Mouse (Mus musculus) granulocyte monocyte progenitor cell, adult 5-6 weeks (primary cell): ENCODE results near the gene Ndrg4. TPM values are rescaled to one million over a fixed set of nuclear protein-coding genes. Genes with fewer than 3 reads are reported as not detected.
A peak's percentile ranks its signal among the peaks of the same experiment; 100 is the strongest.
"Not testable (repeated sequence)": the region's sequence is repeated elsewhere in the genome, so short reads cannot be mapped to it uniquely, and the experiment has no call there.

Experiments used
- ATAC-seq: replicated peaks from 2 replicates; pipeline ENCODE4 v1.8.0; 2016; ENCODE audit warnings: mild to moderate bottlenecking, moderate TSS enrichment, inconsistent platforms; ENCODE audit not compliant: poor library complexity, severe bottlenecking
- total RNA-seq, 2 experiments: library from RNA; stranded (forward) in 1 of 2; stranded (reverse) in 1 of 2; fragments of 200-712, 200-1000 nt in 1 of 2; fragments of >200 nt in 1 of 2; fragmentation: Nextera tagmentation in 1 of 2; gene quantifications; 2 replicates each; pipeline ENCODE4 v1.2.3; 2014 to 2017

Ndrg4 gene
- not detected in 2 replicates for total RNA-seq (2014; fragmentation: Nextera tagmentation)
- total RNA-seq (2017), result not detected in 2 replicates

DNA sequence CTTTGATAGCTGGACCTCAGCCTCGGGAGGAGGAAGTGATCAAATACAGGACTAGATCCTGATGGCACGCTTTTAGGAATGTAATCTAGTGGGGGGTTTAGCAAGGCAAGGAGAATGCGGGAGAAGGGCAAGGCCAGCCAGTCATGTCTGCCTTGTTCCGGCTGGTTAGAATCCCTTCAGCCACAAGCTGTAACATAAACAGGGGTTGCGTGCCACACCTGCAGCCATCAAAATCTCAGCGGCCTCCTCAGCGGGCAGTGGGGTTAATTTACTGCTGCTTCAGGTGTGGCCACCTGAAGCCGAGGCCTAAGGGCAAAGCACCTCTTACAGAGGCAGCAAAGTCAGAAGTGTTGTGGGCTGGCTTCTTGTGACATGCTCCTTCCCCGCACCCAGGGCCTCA lies at the start of gene Ndrg4:
Gene Ndrg4, plus strand, starts transcription at position 350 of the 400 bp plus-strand sequence.
- ATAC-seq, result no peak

GRCm38 (mm10) chr8:95632840-95633239 lies 43.9 kb upstream of the Ndrg4 start:
- ATAC-seq, result no peak

DNA sequence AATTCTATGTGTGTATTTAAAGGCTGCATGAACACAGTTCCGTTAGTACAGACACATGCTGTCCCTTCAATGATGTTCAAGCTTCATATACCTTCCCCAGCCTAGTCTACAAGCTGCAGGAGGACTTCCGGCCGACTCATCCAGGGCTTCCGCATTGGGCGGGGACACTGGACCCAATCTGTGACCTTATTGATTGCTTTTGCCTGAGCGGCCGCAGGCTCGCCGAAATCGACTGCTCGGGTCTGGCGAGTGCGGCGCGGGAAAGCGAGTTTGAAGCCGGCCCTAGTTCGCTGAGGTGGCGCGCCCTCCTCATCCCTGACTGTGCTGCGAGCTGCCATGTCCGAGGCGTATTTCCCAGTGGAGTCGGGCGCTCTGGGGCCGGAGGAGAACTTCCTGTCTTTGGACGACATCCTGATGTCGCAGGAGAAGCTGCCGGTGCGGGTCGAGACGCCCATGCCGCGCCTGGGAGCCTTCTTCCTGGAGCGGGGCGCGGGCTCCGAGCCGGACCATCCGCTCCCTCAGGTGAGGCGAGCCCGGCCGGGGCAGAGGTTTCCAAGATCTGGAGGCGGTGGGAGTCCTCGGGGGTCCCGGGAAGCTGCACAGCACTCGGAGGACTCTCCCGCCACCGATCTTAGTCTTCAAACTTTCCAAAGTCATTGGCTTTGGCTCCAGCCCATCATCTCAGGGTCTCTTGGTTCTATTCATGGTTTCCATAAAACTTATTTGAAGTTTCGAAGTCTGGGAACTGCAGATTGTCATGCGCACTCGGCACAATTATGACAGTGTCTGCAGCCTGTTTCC lies 43.3 kb upstream of the Ndrg4 start, which contains the start of gene Gins3:
Gene Gins3, plus strand, starts transcription at position 192 of the 801 bp plus-strand sequence.
- ATAC-seq, result peak; percentile 99

GRCm38 (mm10) chr8:95634063-95634340 lies 42.8 kb upstream of the Ndrg4 start:
- no peak for ATAC-seq

DNA sequence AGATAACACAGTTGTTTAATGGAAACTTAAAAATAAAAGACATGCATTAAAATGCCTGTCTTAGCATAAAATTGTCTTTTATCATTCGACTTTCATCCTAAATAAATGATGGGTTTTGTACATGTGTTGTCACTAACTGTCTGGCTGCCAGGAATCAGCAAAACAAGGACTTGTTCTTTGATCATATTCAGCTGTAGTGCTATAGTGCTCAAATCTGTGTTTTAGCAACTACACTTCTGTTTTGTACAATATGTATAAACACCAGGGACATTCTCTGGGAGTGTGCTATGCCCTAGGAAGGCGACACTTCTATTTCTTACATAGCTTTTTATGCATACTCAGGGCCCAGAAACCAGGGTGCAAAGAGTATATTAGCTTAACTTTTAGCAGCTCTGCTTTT lies 31.8 kb upstream of the Ndrg4 start:
- no peak for ATAC-seq

- ATAC-seq, result no peak
These were observed 28.5 kb upstream of the Ndrg4 start for GRCm38 (mm10) chr8:95648251-95648650.

- ATAC-seq, result no peak
These were observed 23.4 kb upstream of the Ndrg4 start for GRCm38 (mm10) chr8:95653351-95653750.

DNA sequence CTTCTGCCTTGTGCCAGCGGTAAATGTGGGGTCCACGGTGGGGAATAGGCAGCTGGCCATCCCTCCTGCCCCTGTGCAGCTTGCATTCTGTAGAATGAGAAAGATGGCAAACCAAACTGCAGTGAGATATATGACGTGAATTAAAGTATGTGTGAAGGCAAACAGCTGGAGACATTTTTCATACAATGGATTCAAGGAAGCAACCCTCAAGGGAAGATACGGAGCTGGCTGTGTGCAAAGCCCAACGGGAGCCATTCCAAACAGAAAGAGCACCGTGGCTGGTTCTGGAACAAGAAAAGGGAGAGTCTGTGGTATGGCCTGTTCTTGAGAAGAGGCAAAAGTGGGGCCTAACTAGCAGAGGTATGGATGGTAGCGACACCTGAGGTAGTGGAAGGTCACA lies 20.9 kb upstream of the Ndrg4 start:
- ATAC-seq, result no peak

GRCm38 (mm10) chr8:95656316-95657002 lies 20.3 kb upstream of the Ndrg4 start:
- ATAC-seq, result no peak

DNA sequence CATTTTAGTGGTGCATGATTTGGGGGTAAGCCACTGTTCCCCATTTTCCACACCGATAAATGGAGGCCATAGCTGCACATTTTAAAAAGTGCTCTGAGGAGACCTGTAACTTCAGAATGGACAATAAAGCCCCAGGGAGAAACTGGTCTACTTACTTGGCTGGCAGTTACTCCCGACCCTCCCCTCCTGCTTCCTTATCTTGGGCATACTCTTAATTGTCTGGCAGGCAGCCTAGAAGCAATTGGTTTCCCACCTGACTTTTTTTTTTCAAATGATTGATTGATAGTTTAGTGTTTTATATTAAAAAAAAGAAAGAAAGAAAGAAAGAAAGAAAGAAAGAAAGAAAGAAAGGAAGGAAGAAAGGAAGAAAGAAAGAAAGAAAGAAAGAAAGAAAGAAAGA lies 19.3 kb upstream of the Ndrg4 start:
- ATAC-seq, result no peak

DNA sequence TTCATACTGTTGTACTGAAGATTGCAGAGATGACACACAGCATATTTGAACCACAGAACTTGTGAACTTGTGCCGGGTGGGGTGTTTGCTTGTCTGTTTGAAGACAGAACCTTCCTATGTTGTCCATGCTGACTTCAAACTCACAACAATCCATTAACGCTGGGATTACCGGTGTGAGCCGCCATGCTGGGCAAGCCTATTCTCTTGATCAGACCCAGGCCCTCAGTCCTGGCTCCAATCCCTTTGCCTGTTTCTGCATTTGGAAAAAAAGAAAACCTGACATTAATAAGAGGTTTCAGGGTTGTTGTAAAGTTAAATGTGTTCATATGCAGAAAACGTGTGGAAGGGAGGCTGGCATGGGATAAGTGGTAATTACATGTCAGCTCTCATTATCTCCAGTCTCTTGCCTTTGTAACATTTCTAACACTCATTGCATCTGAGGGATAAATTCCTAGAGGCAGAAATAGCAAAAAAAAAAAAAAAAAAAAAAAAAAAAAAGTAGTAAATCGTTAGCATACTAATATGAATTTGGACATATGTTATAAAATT lies 16.4 kb upstream of the Ndrg4 start:
- ATAC-seq, result no peak

DNA sequence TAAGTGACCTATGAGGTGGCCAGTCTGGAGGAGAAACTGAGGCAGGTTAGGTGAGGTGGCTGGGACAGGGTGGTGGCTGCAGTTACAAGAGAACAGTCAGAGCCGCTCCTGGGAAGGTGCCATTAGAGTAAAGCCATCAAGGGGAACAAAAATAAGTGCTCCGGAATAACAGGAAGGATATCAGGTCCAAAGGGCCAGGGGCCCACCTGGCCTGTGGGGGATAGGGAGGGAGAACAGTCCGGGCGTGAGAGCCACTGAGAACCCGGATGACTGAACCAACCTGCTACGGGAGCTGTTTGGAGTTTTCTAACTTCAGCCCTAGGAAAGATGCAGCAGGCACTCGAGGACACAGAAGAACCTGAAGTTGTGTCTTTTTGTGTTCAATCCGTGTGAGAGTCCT lies 15.7 kb upstream of the Ndrg4 start:
- no peak for ATAC-seq

DNA sequence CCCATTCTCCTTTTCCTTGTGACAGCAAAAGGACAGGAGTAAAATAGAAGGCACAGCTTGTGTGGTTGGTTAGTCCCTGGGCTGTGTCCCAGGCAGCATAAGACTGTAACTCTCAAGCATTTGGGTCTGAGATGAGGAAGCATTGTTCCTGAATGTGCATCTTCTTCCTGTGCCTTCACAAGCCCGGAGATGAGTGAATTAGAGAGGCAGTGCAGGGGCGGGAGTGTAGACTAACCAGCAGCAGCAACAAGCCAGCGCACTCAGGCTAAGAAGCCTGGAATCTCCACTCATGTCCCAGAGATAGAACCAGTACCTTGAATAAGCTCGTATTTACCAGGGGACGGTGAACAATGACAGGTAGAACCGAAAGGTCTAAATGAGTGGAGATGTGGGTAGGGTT lies 15.2 kb upstream of the Ndrg4 start:
- ATAC-seq, result no peak

DNA sequence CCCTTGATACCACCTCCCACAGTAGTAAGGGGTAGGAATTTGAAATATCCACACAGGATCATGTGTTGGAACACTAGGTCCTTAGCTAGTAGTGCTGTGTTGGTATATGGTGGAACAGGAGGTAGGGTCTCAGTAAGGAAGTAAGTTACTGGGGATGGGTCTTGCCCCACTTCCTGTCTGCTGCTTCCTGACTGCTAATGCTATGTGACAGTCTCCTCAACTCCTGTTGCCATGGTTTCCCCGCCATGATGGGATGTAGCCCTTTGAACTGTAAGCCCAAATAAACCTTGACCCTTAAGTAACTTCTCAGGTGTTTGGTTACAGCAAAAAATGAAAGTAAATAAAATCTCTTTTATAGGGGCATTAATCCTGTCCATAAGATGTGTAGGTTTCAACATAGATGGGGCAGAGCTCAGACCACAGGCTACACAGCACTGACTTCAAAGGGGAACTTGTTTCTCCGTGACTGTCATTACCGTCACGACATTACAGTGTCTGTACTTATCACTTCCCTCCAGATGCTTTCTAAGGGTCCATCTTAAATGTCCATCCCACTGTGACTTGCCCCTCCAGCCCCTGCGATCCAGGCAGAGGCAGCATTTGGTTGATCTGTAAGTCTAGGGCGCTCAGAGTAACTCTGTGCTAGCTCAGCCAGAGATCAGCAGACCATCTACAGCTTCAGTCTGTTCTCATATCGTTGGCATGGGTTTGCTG lies 13.7 kb upstream of the Ndrg4 start:
- peak; percentile 70 for ATAC-seq

DNA sequence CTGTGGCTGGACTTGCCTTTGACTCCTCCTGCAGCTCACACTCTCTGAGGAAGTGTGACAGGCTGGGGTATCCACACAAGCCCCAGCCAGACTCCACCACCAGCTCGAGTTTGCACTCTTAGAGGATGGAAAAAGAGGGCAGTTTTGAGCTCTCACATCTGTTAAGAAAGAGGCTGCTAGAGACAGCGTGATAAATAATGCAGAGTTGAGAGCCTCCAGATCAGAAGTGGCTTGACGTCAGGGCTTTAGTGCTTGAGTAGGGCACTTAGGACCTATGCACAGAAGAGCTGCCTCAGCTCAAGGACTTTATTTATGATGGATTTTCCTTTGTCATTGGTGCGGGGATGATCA lies 13.2 kb upstream of the Ndrg4 start:
- ATAC-seq, result 0 out of 2 replicates have a peak, but pooled peaks have one; percentile 3

DNA sequence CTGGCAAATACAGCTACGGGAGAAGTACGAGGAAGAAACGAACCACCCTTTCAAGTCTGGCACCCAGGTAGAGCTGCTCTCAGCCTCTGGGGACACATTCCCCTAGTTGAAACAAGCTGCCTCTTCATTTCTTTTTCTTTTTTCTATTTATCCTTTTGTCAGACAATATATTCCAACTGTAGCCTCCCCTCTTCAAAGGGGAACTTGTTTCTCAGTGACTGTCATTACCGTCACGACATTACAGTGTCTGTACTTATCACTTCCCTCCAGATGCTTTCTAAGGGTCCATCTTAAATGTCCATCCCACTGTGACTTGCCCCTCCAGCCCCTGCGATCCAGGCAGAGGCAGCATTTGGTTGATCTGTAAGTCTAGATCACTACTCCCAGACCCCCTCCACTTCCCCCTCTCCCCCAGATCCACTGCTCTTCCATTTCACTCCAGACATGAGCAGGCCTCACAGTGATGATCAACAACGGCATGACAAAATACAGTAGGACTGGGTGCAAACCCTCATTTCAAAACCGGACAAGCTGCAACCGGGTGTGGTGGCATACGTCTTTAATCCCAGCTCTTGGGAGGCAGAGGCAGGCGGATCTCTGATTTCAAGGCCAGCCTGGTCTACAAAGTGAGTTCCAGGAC lies 10.8 kb upstream of the Ndrg4 start:
- ATAC-seq, result not testable (repeated sequence)

DNA sequence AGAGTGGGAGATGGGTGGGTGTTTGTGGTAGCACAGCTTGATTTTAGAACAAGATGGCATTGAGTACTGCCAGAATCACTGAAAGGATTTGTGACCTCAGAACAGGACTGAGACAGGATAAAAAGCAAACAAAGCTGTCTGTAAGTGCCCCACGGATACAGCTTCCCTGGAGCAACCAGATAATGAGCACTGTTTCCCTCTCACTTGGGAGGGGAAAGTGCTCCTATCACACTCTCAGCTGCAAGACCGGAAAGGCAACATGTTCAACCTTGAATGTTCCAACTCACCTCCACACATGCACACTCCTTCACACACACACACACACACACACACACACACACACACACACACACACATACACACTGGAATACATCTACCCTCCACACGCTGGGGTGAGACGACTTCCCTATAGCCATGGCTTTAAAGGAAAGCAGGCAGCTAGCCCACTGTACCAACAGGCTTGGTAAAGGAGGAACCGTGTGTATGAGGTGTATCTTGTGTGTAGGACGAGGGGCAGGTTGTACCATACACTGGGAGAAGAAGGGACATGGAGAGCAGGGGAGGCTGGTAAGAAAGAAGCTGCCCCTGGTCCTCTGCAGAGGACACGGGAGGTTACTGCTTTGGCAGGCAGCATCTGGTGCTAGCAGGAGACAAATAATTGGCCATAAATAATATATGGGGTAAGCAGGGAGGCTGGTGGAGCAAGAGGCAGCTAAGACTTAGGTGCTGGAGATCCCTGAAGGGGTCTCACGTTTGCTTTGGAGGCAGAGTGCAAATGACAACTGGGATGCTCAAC lies 8.4 kb upstream of the Ndrg4 start:
- ATAC-seq, result no peak

DNA sequence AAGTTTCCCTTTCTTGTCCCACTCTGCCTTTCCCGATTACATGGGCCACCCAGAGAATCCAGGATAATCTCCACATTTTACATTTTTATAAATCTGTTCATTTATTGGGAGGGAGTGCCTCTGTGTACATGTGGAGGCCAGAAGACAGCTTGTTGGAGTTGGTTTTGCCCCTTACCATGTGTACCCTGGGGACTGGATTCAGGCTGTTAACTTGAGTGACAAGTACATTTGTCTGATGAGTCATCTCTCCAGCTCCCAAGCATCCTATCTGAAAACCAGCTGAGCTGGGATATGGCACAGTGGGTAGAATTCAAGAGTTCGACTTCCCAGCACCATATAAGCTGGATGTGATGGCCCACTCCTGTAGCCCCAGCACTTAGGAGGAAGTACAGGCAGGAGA lies 6.8 kb upstream of the Ndrg4 start:
- no peak for ATAC-seq

- ATAC-seq, result no peak
These were observed 4.9 kb upstream of the Ndrg4 start for GRCm38 (mm10) chr8:95671861-95672260.

- ATAC-seq, result no peak
These were observed 4.0 kb upstream of the Ndrg4 start for GRCm38 (mm10) chr8:95672811-95673210.
